Mouse (Mus musculus) lung, embryonic 14.5 days (tissue): Measurements from ENCODE around the gene Brinp2. TPM values are rescaled to one million over a fixed set of nuclear protein-coding genes. Genes with fewer than 3 reads are reported as not detected.

Experiments used
- ATAC-seq: fragments of 200-750 bp; cut with Nextera tagmentation; 2 replicates; pipeline ENCODE4 v1.8.0; 2017; ENCODE audit warnings: mild to moderate bottlenecking, moderate TSS enrichment, moderate library complexity; ENCODE audit not compliant: insufficient read depth
- DNase-seq: peaks from one replicate; pipeline ENCODE4 v3.0.0-alpha.2; 2015
- H3K27ac ChIP-seq: fragments of 300-500 bp; sonication (generic); 2 replicates; pipeline ENCODE4 v1.5.1; 2014; ENCODE audit warnings: low read depth, mild to moderate bottlenecking, moderate library complexity
- H3K27me3 ChIP-seq: fragments of 300-500 bp; sonication (generic); 2 replicates; pipeline ENCODE4 v1.6.1; 2014; ENCODE audit warnings: low read length, control low read depth; ENCODE audit not compliant: insufficient read depth
- H3K36me3 ChIP-seq: fragments of 300-500 bp; sonication (generic); 2 replicates; pipeline ENCODE4 v1.6.1; 2014; ENCODE audit warnings: control low read depth; ENCODE audit not compliant: insufficient read depth
- H3K4me1 ChIP-seq: fragments of 300-500 bp; sonication (generic); 2 replicates; pipeline ENCODE4 v1.6.1; 2014; ENCODE audit warnings: antibody characterized with exemption, control low read depth; ENCODE audit not compliant: insufficient read depth
- H3K4me2 ChIP-seq: fragments of 300-500 bp; sonication (generic); 2 replicates; pipeline ENCODE4 v1.6.1; 2014; ENCODE audit warnings: mild to moderate bottlenecking
- H3K4me3 ChIP-seq: fragments of 300-500 bp; sonication (generic); 2 replicates; pipeline ENCODE4 v1.5.1; 2014; ENCODE audit warnings: low read depth, low read length
- H3K9ac ChIP-seq: fragments of 300-500 bp; sonication (generic); 2 replicates; pipeline ENCODE4 v1.6.1; 2014
- H3K9me3 ChIP-seq: fragments of 300-500 bp; sonication (generic); 2 replicates; pipeline ENCODE4 v1.6.1; 2016; ENCODE audit warnings: low read depth, low read length, control low read depth
- CTCF ChIP-seq: IDR thresholded peaks from 2 replicates; pipeline ENCODE4 v1.5.1; 2016; ENCODE audit warnings: antibody characterized with exemption, low read depth
- WGBS: fragments of 180-500 bp; shearing (Covaris S2); extraction: QIAGEN DNeasy Blood & Tissue Kit; methylation state at CpG from one replicate; pipeline ENCODE4 v1.1.7; 2014; 5-methylcytosine and 5-hydroxymethylcytosine counted together
- polyA plus RNA-seq: library from polyadenylated mRNA; unstranded; fragments of >200 nt; fragmentation: Nextera tagmentation; extraction: Ambion mirVana; gene quantifications from 2 replicates; pipeline ENCODE4 v1.2.1, GENCODE M21; 2014

Brinp2 gene
- polyA plus RNA-seq, 1 experiment from 2014 or later = 0.24 TPM

DNA sequence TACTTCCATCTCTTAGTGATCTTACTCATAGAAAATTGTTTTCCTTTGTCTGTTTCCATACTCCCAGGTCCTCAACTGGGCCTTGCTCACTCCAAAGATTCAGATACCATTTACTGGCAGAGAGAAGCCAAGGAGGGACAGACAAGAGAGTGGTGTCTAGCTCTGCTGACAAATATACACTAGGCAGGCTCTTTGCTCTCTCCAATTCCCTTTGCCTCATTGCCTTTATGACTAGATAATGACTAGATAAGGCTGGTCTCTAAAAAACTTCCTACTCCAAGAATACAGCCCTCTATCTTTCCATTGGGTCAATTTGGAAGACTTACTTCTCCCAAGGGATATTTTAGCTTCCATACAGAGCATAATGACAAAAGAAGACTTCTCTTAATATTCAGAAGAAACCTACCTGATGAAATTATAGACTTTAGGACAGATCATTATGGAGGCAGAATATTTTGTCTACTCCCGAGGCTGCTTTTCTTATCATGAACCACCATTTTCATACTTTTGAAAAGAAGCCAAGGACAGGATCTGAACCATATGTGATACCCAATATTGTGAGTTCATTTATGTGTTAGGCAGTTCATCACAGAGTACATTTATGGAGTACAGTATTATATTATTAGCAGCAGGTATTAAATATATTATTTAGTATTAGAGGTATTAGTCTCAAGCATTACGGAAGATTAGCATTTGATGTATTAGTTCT, 114.1 kb downstream of the Brinp2 start:
- Histone ChIP-seq H3K9ac (no peak overlapping the region), H3K36me3 (no peaks in the 10 kb centered on the region), H3K27ac (no peak overlapping the region), H3K9me3 (no peaks in the 10 kb centered on the region), H3K4me2 (no peak overlapping the region), H3K4me3 (no peak overlapping the region), H3K27me3 (no peaks in the 10 kb centered on the region), H3K4me1 (no peaks in the 10 kb centered on the region)
- ATAC-seq (no peak), DNase-seq (no peak)
- no peak for TF ChIP-seq CTCF
- WGBS = 69% methylated on average over 2 of the region's 2 CpGs

DNA sequence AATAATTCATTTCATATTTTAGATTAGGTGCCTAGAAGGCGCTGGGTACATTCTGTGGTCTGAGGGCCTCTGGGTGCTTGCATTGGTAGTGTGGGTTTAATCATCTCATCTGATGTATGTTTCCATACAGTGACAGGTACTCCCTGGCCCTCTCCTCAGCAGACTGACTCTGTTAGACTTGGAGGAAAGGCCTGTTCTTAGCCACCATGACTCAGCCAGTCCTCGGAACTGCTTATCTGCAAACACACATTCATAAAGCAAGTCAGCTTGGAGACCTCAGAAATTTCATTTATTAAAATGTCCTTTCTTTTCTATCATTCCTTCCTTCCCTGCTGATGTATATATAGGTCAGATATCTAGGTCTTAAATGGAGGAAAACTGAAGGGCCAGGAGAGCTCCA, 116.3 kb downstream of the Brinp2 start:
- 78% methylated on average over 2 of the region's 2 CpGs for WGBS
- ATAC-seq = no peak
- H3K4me1 ChIP-seq = no peaks in the 10 kb centered on the region

DNA sequence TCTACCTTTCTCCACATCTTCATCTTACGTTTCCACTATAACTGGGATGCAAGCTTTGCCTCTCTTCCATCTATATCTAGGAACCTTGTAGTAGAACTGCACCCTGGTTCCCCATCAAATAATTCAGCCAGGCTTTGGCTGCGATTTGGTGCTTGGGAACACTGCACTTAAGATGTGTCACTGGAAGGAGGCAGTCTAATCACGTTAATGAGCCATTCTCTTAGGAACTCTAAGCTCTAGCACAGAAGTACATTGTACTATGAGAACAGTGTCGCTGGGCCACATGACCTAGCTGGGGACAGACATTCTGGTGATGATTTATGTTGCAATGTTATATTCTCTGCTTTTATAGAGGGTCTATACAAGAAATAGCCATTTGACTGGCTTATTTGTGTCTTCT, 117.4 kb downstream of the Brinp2 start:
- Histone ChIP-seq H3K4me3 (no peak overlapping the region), H3K27me3 (no peaks in the 10 kb centered on the region), H3K4me1 (no peaks in the 10 kb centered on the region), H3K9ac (no peak overlapping the region), H3K27ac (no peak overlapping the region), H3K36me3 (no peaks in the 10 kb centered on the region), H3K4me2 (no peak overlapping the region), H3K9me3 (no peaks in the 10 kb centered on the region)
- ATAC-seq (no peak), DNase-seq (no peak)
- WGBS = 60% methylated on average over 4 of the region's 4 CpGs
- no peak for TF ChIP-seq CTCF

More for the DNA sequence above, 116.3 kb downstream of the Brinp2 start:
- no peaks in the 10 kb centered on the region for H3K9me3 ChIP-seq
- no peak for TF ChIP-seq CTCF
- no peak overlapping the region for H3K4me3 ChIP-seq
- no peak for DNase-seq
- no peak overlapping the region for H3K27ac ChIP-seq
- no peak overlapping the region for H3K4me2 ChIP-seq
- no peaks in the 10 kb centered on the region for H3K27me3 ChIP-seq
- no peaks in the 10 kb centered on the region for H3K36me3 ChIP-seq
- H3K9ac ChIP-seq = no peak overlapping the region

DNA sequence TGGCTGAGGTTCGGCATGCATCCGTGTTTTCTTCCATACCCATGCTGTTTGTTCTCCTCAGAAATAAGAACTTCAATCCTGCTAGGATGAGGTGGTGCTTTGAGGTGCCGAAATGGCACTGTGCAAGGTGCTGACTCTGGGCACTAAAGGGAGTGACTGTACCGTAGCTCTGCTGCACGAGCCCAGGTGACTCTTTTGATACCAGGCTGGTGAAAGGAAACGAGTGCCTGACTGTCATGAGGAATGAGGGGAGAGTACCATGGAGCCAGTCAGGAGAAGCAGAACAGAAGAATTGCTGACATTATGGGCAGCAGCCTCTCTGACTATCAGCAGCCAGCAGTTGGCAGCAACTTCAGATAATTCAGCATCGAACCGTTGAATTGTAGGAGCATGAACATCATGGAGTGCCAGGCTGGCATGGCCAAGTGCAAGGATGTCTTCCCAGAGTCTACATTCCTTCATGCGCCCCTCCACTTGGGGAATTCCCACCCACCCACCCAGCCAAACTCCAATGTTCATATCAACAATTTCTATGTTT, 127.4 kb downstream of the Brinp2 start:
- Histone ChIP-seq H3K4me3 (no peak overlapping the region), H3K4me1 (no peaks in the 10 kb centered on the region), H3K9ac (no peak overlapping the region), H3K27ac (no peak overlapping the region), H3K36me3 (no peaks in the 10 kb centered on the region), H3K4me2 (no peak overlapping the region), H3K27me3 (no peaks in the 10 kb centered on the region), H3K9me3 (no peaks in the 10 kb centered on the region)
- no peak for TF ChIP-seq CTCF
- no peak for ATAC-seq
- WGBS = 78% methylated on average over 9 of the region's 9 CpGs
- no peak for DNase-seq

DNA sequence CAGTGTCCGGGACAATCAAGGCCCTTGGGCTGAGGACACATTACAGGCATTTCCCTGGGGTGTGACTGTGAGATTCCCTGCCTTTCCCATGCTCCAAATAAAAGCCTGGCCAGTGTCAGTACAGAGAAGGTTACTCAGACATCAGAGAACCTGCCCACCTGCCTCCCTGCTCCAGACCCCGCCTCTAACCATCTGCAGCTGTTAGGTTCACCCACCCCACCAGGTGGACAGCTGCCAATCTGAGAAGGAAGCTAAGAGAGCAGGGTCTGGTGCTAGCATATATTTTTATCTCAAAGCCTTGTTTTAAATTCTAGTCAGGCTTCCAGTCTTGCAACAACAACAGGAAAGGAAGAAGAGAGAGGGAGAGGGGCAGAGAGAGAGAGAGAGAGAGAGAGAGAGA, 128.9 kb downstream of the Brinp2 start:
- Histone ChIP-seq H3K9ac (no peak overlapping the region), H3K4me3 (no peak overlapping the region), H3K27ac (no peak overlapping the region), H3K9me3 (no peaks in the 10 kb centered on the region), H3K36me3 (no peaks in the 10 kb centered on the region), H3K4me1 (no peaks in the 10 kb centered on the region), H3K27me3 (no peaks in the 10 kb centered on the region), H3K4me2 (no peak overlapping the region)
- ATAC-seq (no peak), DNase-seq (no peak)
- no peak for TF ChIP-seq CTCF
- WGBS = 60% methylated on average over 2 of the region's 2 CpGs

DNA sequence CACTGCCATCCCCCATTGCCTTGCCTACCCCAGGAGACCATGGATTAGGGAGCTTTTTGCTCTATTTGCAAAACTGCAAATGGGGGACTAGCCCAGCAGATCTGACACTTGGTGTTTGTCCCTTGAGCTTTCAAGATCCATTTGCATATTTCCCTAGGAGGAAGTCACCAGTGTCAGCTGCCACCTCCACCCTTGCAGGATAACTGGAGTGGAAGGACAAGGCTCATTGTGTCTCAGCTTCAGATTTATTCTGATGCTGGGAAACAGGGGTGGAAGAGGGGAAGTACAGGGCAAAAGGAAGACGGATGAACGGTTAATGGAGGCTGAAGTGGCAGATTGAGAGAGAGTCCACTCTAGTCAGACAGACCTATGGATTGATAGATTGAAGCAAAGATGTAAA, 129.4 kb downstream of the Brinp2 start:
- no peaks in the 10 kb centered on the region for H3K9me3 ChIP-seq
- no peak overlapping the region for H3K4me2 ChIP-seq
- ATAC-seq (no peak), DNase-seq (no peak)
- no peaks in the 10 kb centered on the region for H3K36me3 ChIP-seq
- 21% methylated on average over 2 of the region's 2 CpGs for WGBS
- no peak overlapping the region for H3K27ac ChIP-seq
- TF ChIP-seq CTCF = no peak
- H3K9ac ChIP-seq = no peak overlapping the region
- no peak overlapping the region for H3K4me3 ChIP-seq
- no peaks in the 10 kb centered on the region for H3K27me3 ChIP-seq
- H3K4me1 ChIP-seq = no peaks in the 10 kb centered on the region

DNA sequence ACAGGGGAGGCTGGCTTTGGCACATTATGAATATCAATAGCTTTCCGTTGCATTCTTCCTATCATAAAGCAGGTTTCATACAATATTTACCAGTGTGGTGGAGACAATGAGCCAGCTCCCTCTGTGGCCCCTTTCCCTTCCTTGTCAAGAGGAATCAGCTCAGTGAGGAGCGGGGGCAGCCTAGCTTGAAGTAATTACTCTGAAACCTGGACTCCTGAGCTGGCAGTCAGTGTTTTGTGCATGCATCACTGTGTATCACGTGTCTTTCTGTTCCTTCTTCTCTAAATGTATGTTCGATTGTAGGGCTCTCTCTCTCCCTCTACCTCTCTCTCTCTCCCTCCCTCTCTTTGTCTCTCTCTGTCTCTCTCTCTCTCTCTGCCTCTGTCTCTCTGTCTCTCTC, 135.1 kb downstream of the Brinp2 start:
- Histone ChIP-seq H3K4me1 (no peaks in the 10 kb centered on the region), H3K9ac (no peak overlapping the region), H3K4me2 (no peak overlapping the region), H3K27ac (no peak overlapping the region), H3K36me3 (no peaks in the 10 kb centered on the region), H3K27me3 (no peaks in the 10 kb centered on the region), H3K4me3 (no peak overlapping the region), H3K9me3 (no peaks in the 10 kb centered on the region)
- WGBS = 71% methylated on average over 4 of the region's 4 CpGs
- DNase-seq (no peak), ATAC-seq (no peak)
- TF ChIP-seq CTCF = no peak

DNA sequence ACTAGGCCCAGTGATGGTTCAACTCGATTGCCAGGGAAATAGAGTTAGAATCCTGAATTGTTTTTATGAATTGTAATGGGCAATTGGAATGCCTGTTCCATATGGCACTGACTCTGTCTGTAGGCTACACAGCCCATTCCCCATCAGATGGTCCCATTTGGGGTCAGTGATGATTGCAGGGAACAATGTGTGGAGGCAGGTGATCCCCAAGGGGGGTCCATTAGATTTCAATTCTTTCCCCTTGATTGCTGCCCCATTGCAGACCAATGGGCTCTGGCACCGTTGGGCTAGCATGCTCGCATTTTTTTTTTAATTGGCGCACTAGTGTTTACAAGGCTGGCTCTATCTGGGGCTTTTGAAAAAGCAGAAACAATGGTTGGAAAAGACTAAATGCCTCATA, 136.0 kb downstream of the Brinp2 start:
- Histone ChIP-seq H3K4me2 (no peak overlapping the region), H3K9ac (no peak overlapping the region), H3K9me3 (no peaks in the 10 kb centered on the region), H3K36me3 (no peaks in the 10 kb centered on the region), H3K27ac (no peak overlapping the region), H3K27me3 (no peaks in the 10 kb centered on the region), H3K4me3 (no peak overlapping the region), H3K4me1 (no peaks in the 10 kb centered on the region)
- DNase-seq (no peak), ATAC-seq (no peak)
- no peak for TF ChIP-seq CTCF
- 90% methylated on average over 4 of the region's 4 CpGs for WGBS
